Mouse (Mus musculus): Measurements from ENCODE around the gene Nyap2.

- TF ChIP-seq ZKSCAN1 (IDR thresholded peaks at IDR 0.05; ENCODE audit: borderline replicate concordance, low read depth, low read length): no peak
- TF ChIP-seq HCFC1 (IDR thresholded peaks at IDR 0.05; ENCODE audit: low read depth, low read length): no peak
- no peak for TF ChIP-seq CTCF (conservative IDR thresholded peaks at IDR 0.05 in 1 of 2, IDR thresholded peaks at IDR 0.05 in 1 of 2; ENCODE audit: low read depth in 2 of 2, low read length in 2 of 2)
- no peak for TF ChIP-seq JUND (conservative IDR thresholded peaks at IDR 0.05; ENCODE audit: low read depth, low read length)
- TF ChIP-seq POLR2A (IDR thresholded peaks at IDR 0.05; ENCODE audit: low read depth, low read length): no peak
- TF ChIP-seq KAT2A (IDR thresholded peaks at IDR 0.05; ENCODE audit: insufficient replicate concordance, low read length): no peak
- no peak for TF ChIP-seq ZC3H11A (IDR thresholded peaks at IDR 0.05; ENCODE audit: low read depth, low read length)
- no peak for TF ChIP-seq ZMIZ1 (IDR thresholded peaks at IDR 0.05; ENCODE audit: low read depth, low read length)
Measured at GRCm38 (mm10) chr1:81090979-81091378, 14.2 kb downstream of the Nyap2 start.
